Mouse (Mus musculus) megakaryocyte, embryonic 14.5 days (primary cell): ENCODE data around the gene Rnf213.

Source experiments
- FLI1 ChIP-seq: IDR thresholded peaks from 2 replicates; pipeline ENCODE4 v1.6.1; 2012; ENCODE audit warnings: low read length, inconsistent platforms, mixed read lengths
- GATA1 ChIP-seq: IDR thresholded peaks from 3 replicates; pipeline ENCODE4 v1.6.1; 2012; ENCODE audit warnings: mixed read lengths, low read length, inconsistent platforms, borderline replicate concordance

GRCm38 (mm10) chr11:119520713-119521063, 127.8 kb downstream of the Rnf213 start:
- no peak for TF ChIP-seq GATA1
- no peak for TF ChIP-seq FLI1
